Mouse (Mus musculus) CD4-positive, CD25-positive, alpha-beta regulatory T cell, adult 4 months (primary cell): ENCODE data around the gene 1700019D03Rik. TPM values are rescaled to one million over a fixed set of nuclear protein-coding genes. Genes with fewer than 3 reads are reported as not detected.
A peak's percentile ranks its signal among the peaks of the same experiment; 100 is the strongest.
"Not testable (repeated sequence)": the region's sequence is repeated elsewhere in the genome, so short reads cannot be mapped to it uniquely, and the experiment has no call there.

Experiments used
- ATAC-seq: one replicate; pipeline ENCODE4 v1.8.0; 2017
- polyA plus RNA-seq, 2 experiments: library from polyadenylated mRNA; unstranded; fragments of 100-300 nt; shearing (Covaris generic); gene quantifications; one replicate each; pipeline ENCODE4 v1.2.1; 2017

Gene 1700019D03Rik
- polyA plus RNA-seq, 2 experiments from 2014 or later = 6.1 to 7.6 TPM

DNA sequence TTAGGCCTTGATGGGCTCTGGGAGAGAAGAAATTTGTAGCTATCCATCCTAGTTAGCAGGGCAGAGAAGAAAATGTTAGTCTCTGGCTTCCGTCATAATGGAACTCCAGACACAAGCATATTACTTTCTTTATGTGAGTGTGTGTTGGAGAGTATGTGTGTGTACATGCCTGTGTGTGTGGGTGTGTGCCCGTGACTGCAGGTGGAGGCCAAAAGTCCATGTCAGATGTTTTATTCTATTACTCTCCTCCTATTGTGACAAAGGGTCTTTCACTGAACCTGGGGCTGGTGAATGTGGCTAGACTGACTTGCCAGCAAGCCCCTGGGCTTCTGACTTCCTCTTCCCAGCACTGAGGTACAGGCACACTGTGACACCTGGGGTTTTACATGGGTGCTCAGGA, 65.5 kb downstream of the 1700019D03Rik start:
- ATAC-seq = no peak

DNA sequence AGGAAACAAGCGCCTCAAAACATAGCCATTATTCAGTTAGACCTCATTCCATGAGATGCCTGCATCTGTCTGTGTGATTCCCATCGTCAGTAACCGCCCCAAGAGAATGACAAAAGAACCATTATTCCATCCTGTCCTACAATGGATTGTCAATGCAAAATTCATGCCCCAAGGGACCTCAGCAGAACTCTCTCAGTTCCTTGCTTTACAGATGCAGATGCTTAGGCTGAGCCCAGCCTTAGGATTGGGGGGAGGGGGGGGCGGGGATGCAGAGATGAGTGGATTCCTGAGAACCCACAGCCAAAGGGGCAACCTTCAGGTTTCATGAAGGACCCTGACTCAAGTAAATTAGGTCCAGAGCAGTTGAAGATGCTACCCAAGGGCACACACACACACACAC, 66.4 kb downstream of the 1700019D03Rik start:
- ATAC-seq = no peak

DNA sequence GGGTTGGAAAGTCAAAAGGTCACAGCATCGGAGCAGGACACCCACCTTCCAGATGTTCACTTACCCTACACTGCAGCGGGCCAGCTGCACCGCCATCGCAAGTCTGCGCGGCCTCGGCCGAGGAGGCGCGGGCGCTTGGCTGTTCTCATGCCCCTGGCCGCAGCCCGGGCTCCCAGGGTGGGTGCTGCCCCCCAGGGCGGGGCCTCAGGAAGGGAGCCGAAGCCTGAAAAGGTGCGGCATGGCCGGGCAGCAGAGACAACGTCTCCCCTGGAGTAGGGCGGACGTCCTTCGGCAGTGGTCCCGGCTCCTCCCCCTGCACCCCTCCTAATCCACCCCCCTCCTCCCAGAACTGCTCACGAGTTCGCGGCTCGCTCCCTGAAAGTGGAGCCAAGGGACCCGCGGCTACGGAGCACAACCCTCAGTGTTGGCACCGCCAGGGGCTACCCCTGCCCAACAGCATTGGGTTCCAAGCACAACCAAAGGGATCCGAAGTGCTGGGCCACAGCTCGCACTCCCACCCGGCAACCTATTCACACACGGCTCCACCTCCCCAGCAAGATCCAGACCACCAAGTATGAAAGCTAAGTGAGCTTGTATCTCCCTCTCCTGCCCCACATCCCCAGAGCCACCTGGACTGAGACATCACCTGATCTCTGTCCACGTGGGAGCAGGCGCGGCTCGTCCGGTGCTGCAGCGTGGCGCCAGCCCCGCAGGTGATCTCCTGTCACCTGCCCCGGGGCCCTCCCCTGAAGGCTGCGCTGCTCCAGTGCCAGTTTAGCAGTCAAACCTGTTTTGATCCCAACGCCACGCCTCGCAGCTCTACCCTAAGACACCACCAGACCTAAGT, 67.2 kb downstream of the 1700019D03Rik start:
- peak; percentile 64 for ATAC-seq

- peak; percentile 28 for ATAC-seq
Measured at GRCm38 (mm10) chr1:52952143-52952542, 67.8 kb downstream of the 1700019D03Rik start.

DNA sequence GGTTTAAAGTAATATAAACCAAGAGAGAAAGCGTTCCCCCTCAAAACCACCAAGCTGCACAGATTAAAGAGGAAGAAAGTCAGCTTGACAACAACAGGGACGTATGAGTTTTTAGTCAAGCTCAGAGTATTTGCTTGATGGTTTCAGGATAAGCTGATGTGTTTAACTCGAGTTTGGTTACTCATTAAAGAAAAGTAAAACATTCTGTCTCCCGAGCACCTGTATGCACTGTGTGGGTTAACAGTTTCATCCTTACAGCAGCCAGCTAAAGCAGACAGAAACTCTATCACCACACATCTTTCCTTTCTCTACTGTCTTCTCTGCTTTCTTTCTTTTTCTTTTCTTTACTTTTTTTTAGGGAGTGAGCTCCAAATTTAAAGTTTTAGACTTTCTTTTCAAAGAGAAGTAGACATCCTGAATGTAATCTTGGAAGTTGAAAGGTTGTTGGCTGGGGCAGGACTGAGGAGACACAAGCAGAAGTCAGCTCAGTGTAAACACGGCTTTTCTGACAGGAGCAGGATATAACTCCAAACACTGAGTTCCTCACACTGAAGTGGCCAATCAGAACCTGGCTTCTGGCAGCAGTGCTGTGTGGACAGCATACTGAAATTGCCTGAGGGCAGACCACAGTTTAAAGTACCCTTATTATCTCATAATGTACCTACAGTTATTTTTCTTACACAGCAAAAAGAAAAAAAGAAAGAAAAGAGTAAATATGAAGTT, 68.7 kb downstream of the 1700019D03Rik start:
- ATAC-seq = peak; percentile 28

DNA sequence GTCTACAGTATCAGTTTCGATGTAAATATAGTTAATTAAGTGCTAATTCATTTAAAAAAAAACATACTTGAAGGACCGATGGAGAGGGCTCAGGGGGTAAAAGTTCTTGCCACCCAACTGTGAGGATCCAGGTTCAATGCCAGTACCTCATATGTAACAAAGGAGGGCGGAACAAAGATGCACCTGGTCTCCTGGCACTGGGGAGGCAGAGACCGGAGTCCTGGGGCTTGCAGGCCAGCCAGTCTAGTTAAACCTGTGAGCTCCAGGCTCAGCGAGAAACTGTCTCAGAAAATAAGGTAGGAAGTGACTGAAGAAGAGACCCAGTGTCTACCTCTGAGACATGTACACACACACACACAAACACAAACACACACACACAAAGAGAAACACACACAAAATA, 72.1 kb downstream of the 1700019D03Rik start:
- ATAC-seq = no peak

GRCm38 (mm10) chr1:52939021-52939420, 81.0 kb downstream of the 1700019D03Rik start:
- ATAC-seq = no peak

DNA sequence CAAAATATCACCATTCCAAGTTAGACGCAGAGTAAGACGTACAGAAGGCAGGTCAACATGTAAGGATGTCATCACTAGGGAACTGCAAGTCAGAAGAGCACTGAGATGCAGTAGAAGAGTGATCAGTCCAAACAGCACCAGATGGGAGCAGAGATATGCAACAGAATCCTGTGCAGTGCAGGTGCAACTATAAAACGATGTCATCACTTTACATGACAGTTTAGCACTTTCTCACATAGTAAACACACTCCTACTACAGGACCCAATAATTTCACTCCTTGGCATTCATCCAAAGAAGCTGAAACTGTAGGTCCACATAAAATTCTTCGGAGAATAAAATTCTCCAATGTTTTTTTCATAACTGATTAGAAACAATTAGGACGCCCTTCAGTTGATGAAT, 85.5 kb downstream of the 1700019D03Rik start:
- no peak for ATAC-seq

DNA sequence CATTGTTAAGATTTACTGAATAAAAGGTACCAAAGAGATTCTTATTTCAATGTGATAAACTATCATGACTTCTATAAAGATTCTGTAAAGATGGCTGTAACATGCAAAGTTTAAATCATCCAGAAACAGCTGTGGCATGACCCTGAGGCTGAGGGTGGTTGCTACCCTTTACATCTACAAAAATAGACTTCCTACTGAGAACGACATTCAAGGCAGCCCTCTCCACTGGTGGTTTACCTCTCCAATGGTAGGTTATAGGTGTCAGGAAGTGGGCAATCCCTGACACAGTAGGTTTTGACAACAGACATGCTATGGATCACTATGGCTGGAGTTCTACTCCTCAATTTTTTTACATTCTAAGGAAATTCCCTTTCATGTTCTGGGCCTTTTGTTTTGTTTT, 95.5 kb downstream of the 1700019D03Rik start:
- ATAC-seq = peak; percentile 73

DNA sequence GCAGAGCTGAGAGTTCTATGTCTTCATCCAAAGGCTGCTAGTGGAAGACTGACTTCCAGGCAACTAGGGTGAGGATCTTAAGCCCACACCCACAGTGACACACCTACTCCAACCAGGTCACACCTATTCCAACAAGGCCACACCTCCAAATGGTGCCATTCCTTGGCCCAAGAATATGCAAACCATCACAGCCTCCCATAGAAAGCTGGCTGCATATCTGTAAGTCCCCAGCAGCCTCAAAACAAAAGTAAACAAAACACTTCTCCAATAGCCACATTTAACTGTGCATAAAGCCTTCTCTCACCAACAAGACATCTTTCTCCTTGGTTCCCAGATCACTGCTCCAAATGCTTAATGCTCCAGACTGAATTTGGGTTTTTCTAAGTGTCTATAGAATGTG, 101.1 kb downstream of the 1700019D03Rik start:
- ATAC-seq = not testable (repeated sequence)

GRCm38 (mm10) chr1:52916655-52917054, 103.3 kb downstream of the 1700019D03Rik start:
- ATAC-seq = no peak

DNA sequence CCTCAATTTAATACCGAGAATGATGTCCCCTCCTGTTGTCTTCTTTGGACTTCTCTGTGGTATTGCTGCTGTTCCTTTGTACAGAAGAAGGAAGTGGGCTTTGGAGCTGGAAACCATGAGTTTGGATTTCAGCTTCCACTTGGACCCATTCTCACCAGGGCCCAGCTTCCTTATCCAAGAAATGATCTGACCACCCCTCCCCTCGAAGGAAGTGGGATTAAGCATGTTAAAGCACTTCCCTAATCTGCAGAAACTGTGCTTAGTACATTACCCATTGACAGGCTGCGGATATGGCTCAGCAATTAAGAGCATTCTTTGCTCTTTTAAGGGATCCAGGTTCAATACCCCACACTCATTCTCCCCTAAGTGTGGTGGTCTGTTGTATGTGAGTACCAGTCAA, 110.2 kb downstream of the 1700019D03Rik start:
- no peak for ATAC-seq

- ATAC-seq = no peak
Measured at GRCm38 (mm10) chr1:52884208-52884607, 135.8 kb downstream of the 1700019D03Rik start.

Other genes starting within 250 kb of the 1700019D03Rik start
- 100 to 1,000 TPM in 1 of 2 experiments, 10 to 100 TPM in 1; 94.9 to 141 TPM for gene Inpp1, start 202.5 kb downstream of the 1700019D03Rik start, polyA plus RNA-seq
- gene Hibch, start 175.2 kb downstream of the 1700019D03Rik start, polyA plus RNA-seq = 10 to 100 TPM; 26.4 to 27.5 TPM
- under 1 TPM in 1 of 2 experiments, not detected in 1; 0.23 TPM for gene Mstn, start 41.5 kb upstream of the 1700019D03Rik start, polyA plus RNA-seq
- gene 1700019A02Rik, start 167.5 kb upstream of the 1700019D03Rik start, polyA plus RNA-seq = not detected